Mouse (Mus musculus): Measurements from ENCODE around the gene Rundc1. TPM values are rescaled to one million over a fixed set of nuclear protein-coding genes. Genes with fewer than 3 reads are reported as not detected.

Rundc1 gene
- polyA plus RNA-seq, 1 experiment from 2014 or later: 17.3 TPM

DNA sequence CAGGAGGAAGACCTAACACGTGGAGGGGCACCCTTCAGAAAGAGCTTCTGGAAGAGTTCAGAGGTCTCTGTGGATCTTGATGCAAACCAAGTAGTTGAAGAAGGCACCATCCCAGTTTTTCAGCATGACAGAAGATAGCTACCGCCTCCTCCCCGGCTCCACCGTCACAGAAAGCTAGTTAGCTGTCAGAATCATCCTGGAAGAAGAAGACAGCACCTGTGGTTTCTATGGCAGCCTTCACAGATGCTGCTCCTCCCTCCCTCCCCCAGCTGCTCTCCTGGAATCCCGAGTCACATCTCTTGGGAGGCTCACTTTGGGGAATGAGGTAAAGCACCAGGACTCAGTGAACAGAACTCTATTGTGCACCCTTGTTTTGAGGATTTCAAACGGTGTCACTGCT is 5.9 kb upstream of the Rundc1 start:
- no peak for DNase-seq (ENCODE audit: low spot score)
- H3K4me2 ChIP-seq (ENCODE audit: low read depth, low read length): no peak overlapping the region
- WGBS: 59% methylated on average over 6 of the region's 6 CpGs
- no peak overlapping the region for H3K27ac ChIP-seq (replicated peaks; ENCODE audit: low read depth, low read length)
- no peak overlapping the region for H3K4me3 ChIP-seq (ENCODE audit: low read depth, low read length)
- H3K27me3 ChIP-seq (replicated peaks; ENCODE audit: control insufficient read depth, insufficient read depth, low read length): no peaks in the 10 kb centered on the region
- H3K9me3 ChIP-seq (ENCODE audit: control insufficient read depth, low read length): no peaks in the 10 kb centered on the region
- ATAC-seq (ENCODE audit: low read depth): no peak
- H3K9ac ChIP-seq (ENCODE audit: low read depth, low read length): no peak overlapping the region
- 0 out of 2 replicates have a peak, but pooled peaks cover 2% of the 10 kb centered on the region for H3K36me3 ChIP-seq (ENCODE audit: control insufficient read depth, insufficient read depth, low read length)
- H3K4me1 ChIP-seq (ENCODE audit: control insufficient read depth, insufficient read depth, low read length): peaks cover 11% of the 10 kb centered on the region

DNA sequence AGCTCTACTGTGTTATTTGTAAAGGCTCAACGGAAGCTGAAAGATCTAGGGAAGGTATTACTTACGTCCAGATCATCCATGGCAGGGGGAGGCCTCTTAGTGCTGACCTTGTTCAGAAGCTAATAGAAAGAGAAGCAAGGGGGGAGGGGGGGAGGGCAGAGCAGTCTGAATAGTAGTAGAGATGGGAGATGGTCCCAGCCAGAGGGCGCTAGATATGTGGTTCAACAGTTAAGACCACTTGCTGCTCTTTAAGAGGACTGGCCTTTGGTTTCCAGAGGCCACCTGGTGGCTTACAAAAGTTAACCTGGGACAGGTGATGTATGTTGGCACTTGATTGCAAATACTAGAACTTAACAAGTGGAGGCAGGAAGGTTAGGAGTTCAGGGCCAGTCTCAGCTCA is 5.3 kb upstream of the Rundc1 start:
- Histone ChIP-seq H3K36me3 (ENCODE audit: control insufficient read depth, insufficient read depth, low read length) (no peaks in the 10 kb centered on the region), H3K4me2 (ENCODE audit: low read depth, low read length) (no peak overlapping the region), H3K27me3 (replicated peaks; ENCODE audit: control insufficient read depth, insufficient read depth, low read length) (no peaks in the 10 kb centered on the region), H3K4me1 (ENCODE audit: control insufficient read depth, insufficient read depth, low read length) (peaks cover 11% of the 10 kb centered on the region), H3K27ac (replicated peaks; ENCODE audit: low read depth, low read length) (no peak overlapping the region), H3K9ac (ENCODE audit: low read depth, low read length) (no peak overlapping the region), H3K9me3 (ENCODE audit: control insufficient read depth, low read length) (no peaks in the 10 kb centered on the region), H3K4me3 (ENCODE audit: low read depth, low read length) (no peak overlapping the region)
- 31% methylated on average over 3 of the region's 3 CpGs for WGBS
- DNase-seq (ENCODE audit: low spot score) (no peak), ATAC-seq (ENCODE audit: low read depth) (no peak)

DNA sequence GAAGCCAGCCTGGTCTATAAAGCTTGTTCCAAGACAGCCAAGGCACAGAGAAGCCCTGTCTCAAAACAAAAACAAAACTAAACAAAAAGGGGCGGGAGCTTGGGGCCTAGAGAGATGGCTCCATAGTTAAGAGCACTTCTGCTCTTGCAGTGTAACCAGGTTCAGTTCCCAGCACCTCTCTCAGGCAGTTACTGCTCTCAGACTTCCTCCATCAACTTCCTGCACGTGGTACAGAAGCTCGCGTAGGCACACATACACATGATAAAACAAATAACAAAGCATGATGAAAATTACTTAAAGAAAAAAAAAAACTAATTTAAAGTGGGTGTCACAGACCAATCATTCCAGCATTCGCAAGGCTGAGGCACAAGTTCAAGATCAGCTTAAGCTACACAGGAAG is 4.7 kb upstream of the Rundc1 start:
- 86% methylated on average over 5 of the region's 5 CpGs for WGBS
- Histone ChIP-seq H3K27me3 (replicated peaks; ENCODE audit: control insufficient read depth, insufficient read depth, low read length) (no peaks in the 10 kb centered on the region), H3K27ac (replicated peaks; ENCODE audit: low read depth, low read length) (no peak overlapping the region), H3K9ac (ENCODE audit: low read depth, low read length) (no peak overlapping the region), H3K4me3 (ENCODE audit: low read depth, low read length) (no peak overlapping the region), H3K9me3 (ENCODE audit: control insufficient read depth, low read length) (no peaks in the 10 kb centered on the region), H3K4me1 (ENCODE audit: control insufficient read depth, insufficient read depth, low read length) (peaks cover 11% of the 10 kb centered on the region), H3K36me3 (ENCODE audit: control insufficient read depth, insufficient read depth, low read length) (no peaks in the 10 kb centered on the region), H3K4me2 (ENCODE audit: low read depth, low read length) (no peak overlapping the region)
- ATAC-seq (ENCODE audit: low read depth): no peak
- no peak for DNase-seq (ENCODE audit: low spot score)

DNA sequence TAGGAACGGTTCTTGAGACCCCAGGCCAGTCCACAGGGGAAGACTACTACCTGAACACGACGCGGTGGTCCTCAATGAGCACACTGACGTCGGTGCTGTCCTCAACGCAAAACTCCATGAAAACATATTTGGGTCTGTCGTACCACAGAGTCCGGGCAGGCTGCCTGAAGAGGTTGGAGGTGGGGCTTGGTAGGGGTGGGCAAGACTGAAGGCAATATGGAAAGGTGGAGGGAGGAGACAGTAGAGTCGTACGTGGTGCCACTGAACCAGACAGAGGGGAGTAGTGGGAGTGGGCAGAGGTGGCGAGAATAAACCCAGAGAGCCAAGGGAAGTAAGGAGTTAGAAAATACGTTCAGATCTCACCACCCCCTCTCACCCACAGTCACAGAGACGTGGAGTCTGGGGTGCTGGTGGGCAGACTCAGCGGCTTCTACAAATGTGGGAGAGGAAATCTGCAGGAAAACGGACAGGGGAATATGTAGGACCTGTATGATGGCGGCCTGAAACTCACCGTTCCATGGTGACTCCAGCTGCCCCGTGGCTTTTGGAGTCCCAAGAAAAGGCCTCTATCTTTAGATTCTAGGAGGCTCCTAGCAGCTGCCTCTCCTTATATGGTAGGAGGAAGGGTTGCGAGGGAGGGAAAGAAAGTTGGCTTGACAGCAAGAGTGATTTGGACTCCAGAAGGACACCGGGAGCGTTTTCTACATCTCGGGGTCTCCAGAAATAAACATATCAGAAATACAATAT is 607 bp upstream of the Rundc1 start, which contains the start of gene Gm27029:
TSS of gene Gm27029 (minus strand) at position 692 of the 747 bp plus-strand sequence.
- Histone ChIP-seq H3K4me3 (ENCODE audit: low read depth, low read length) (peak within 1 kb of the TSS; percentile 93), H3K27ac (replicated peaks; ENCODE audit: low read depth, low read length) (peak within 1 kb of the TSS; percentile 87), H3K9me3 (ENCODE audit: control insufficient read depth, low read length) (no peaks in the 10 kb centered on the region), H3K27me3 (replicated peaks; ENCODE audit: control insufficient read depth, insufficient read depth, low read length) (no peaks in the 10 kb centered on the region), H3K4me2 (ENCODE audit: low read depth, low read length) (peak within 1 kb of the TSS; percentile 90), H3K4me1 (ENCODE audit: control insufficient read depth, insufficient read depth, low read length) (peaks cover 20% of the 10 kb centered on the region), H3K9ac (ENCODE audit: low read depth, low read length) (peak within 1 kb of the TSS; percentile 84), H3K36me3 (ENCODE audit: control insufficient read depth, insufficient read depth, low read length) (0 out of 2 replicates have a peak, but pooled peaks cover under 1% of the 10 kb centered on the region)
- 3% methylated on average over 23 of the region's 23 CpGs for WGBS
- DNase-seq (ENCODE audit: low spot score): peak; percentile 53
- peak; percentile 70 for ATAC-seq (ENCODE audit: low read depth)

DNA sequence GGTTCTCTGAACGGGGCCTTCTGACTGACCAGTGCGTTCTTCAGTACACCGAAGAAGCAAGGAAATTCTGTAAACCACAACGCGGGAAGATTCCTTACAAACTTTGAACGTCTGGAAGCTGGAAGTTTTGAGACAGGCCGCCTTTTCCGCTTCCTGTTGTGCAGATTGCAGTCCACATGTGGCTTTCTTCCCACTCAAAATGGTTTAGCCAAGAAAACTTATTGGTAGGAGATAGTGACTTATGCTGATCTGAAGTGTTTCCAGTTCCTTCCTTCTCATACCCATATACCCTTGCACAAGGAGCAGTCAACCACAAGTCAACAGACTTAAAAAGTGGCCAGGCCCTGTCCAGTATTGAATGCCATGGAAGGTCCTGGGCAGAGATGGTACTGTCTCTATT is 1.3 kb downstream of the Rundc1 start:
- Histone ChIP-seq H3K9me3 (ENCODE audit: control insufficient read depth, low read length) (no peaks in the 10 kb centered on the region), H3K27me3 (replicated peaks; ENCODE audit: control insufficient read depth, insufficient read depth, low read length) (no peaks in the 10 kb centered on the region), H3K4me2 (ENCODE audit: low read depth, low read length) (peak overlapping the region; percentile 90), H3K4me3 (ENCODE audit: low read depth, low read length) (peak overlapping the region; percentile 93), H3K36me3 (ENCODE audit: control insufficient read depth, insufficient read depth, low read length) (peaks cover 18% of the 10 kb centered on the region), H3K4me1 (ENCODE audit: control insufficient read depth, insufficient read depth, low read length) (peaks cover 20% of the 10 kb centered on the region), H3K9ac (ENCODE audit: low read depth, low read length) (peak overlapping the region; percentile 84), H3K27ac (replicated peaks; ENCODE audit: low read depth, low read length) (no peak overlapping the region)
- 49% methylated on average over 8 of the region's 8 CpGs for WGBS
- ATAC-seq (ENCODE audit: low read depth): no peak
- DNase-seq (ENCODE audit: low spot score): no peak

DNA sequence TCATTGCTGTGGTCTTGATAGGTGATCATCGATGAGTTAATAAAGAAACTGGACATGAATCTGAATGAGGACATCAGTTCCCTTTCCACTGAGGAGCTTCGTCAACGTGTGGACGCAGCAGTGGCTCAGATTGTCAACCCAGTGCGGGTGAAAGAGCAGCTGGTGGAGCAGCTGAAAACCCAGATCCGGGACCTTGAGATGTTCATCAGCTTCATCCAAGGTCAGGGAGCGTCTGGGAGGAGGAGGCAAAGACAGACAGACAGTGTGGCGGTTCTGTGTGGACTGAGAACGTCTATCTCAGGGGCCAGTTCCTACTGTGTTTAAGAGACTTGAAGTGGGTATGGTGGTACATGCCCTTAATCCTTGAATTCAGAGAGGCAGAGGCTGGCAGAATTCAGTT is 6.4 kb downstream of the Rundc1 start:
- Histone ChIP-seq H3K4me2 (ENCODE audit: low read depth, low read length) (no peak overlapping the region), H3K9me3 (ENCODE audit: control insufficient read depth, low read length) (no peaks in the 10 kb centered on the region), H3K4me1 (ENCODE audit: control insufficient read depth, insufficient read depth, low read length) (peaks cover 5% of the 10 kb centered on the region; the same call in 1 of the 2 replicates), H3K27ac (replicated peaks; ENCODE audit: low read depth, low read length) (no peak overlapping the region), H3K36me3 (ENCODE audit: control insufficient read depth, insufficient read depth, low read length) (peaks cover 66% of the 10 kb centered on the region), H3K4me3 (ENCODE audit: low read depth, low read length) (no peak overlapping the region), H3K9ac (ENCODE audit: low read depth, low read length) (no peak overlapping the region), H3K27me3 (replicated peaks; ENCODE audit: control insufficient read depth, insufficient read depth, low read length) (no peaks in the 10 kb centered on the region)
- 86% methylated on average over 9 of the region's 9 CpGs for WGBS
- DNase-seq (ENCODE audit: low spot score) (no peak), ATAC-seq (ENCODE audit: low read depth) (no peak)

DNA sequence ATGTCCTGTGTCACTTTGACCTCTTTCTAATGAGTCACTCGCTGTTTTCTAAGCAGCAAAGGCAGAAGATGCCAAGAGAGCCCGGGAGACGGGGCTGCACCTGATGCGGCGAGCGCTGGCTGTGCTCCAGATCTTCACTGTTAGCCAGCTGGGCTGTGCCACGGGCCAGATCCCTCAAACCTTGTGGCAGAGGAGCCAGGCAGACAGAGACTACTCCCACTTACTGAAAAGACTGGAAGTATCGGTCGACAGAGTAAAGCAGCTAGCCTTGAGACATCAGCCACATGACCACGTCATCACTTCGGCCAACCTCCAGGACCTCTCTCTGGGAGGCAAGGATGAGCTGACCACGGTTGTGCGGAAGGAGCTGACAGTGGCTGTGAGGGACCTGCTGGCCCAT is 8.5 kb downstream of the Rundc1 start:
- H3K4me3 ChIP-seq (ENCODE audit: low read depth, low read length): no peak overlapping the region
- H3K9me3 ChIP-seq (ENCODE audit: control insufficient read depth, low read length): no peaks in the 10 kb centered on the region
- DNase-seq (ENCODE audit: low spot score): no peak
- WGBS: 90% methylated on average over 12 of the region's 13 CpGs
- H3K4me1 ChIP-seq (ENCODE audit: control insufficient read depth, insufficient read depth, low read length): no peaks in the 10 kb centered on the region
- no peaks in the 10 kb centered on the region for H3K27me3 ChIP-seq (replicated peaks; ENCODE audit: control insufficient read depth, insufficient read depth, low read length)
- H3K4me2 ChIP-seq (ENCODE audit: low read depth, low read length): no peak overlapping the region
- peaks cover 66% of the 10 kb centered on the region for H3K36me3 ChIP-seq (ENCODE audit: control insufficient read depth, insufficient read depth, low read length)
- ATAC-seq (ENCODE audit: low read depth): no peak
- H3K9ac ChIP-seq (ENCODE audit: low read depth, low read length): no peak overlapping the region
- no peak overlapping the region for H3K27ac ChIP-seq (replicated peaks; ENCODE audit: low read depth, low read length)

DNA sequence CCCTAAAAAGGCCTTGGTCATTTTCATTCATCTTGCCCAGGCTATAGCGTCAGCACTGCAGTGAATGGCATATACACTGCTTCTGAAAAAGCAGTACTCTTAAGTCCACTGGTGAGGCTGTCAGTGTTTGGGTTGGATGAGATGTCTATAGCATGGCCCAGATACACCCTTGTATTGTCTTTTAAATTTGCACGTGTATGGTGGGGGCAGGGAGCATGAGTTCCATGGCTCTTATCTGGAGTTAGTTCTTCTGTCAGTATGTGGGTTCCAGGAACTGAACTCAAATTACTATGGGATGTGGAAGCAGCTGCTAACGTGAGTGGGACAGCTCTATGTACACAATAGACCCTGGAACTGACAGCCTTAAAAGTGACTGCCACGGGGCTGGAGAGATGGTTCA is 10.9 kb downstream of the Rundc1 start:
- no peaks in the 10 kb centered on the region for H3K27me3 ChIP-seq (replicated peaks; ENCODE audit: control insufficient read depth, insufficient read depth, low read length)
- no peak overlapping the region for H3K4me2 ChIP-seq (ENCODE audit: low read depth, low read length)
- DNase-seq (ENCODE audit: low spot score): no peak
- no peaks in the 10 kb centered on the region for H3K4me1 ChIP-seq (ENCODE audit: control insufficient read depth, insufficient read depth, low read length)
- no peak overlapping the region for H3K27ac ChIP-seq (replicated peaks; ENCODE audit: low read depth, low read length)
- peaks cover 51% of the 10 kb centered on the region for H3K36me3 ChIP-seq (ENCODE audit: control insufficient read depth, insufficient read depth, low read length)
- 83% methylated on average over 4 of the region's 4 CpGs for WGBS
- no peak for ATAC-seq (ENCODE audit: low read depth)
- H3K9ac ChIP-seq (ENCODE audit: low read depth, low read length): no peak overlapping the region
- H3K4me3 ChIP-seq (ENCODE audit: low read depth, low read length): no peak overlapping the region
- H3K9me3 ChIP-seq (ENCODE audit: control insufficient read depth, low read length): no peaks in the 10 kb centered on the region

DNA sequence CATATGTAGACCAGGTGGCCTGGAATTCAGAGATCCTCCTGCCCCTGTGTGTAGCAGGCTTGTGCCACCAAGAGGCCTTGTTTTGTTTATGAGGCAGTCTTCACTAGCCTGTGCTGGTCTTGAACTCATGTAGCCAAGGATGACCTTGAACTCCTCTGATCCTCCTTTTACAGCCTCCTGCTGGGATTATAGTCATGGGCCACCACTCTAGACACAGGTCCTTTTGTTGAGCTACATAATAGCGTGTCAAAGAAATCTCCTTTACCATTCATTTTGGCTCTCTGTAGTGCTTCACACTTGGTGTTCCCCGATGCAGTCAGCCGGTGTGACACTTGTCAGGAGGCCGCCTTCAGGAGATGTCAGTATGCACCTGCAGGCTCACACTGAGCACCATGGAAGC is 12.0 kb downstream of the Rundc1 start:
- 84% methylated on average over 4 of the region's 4 CpGs for WGBS
- ATAC-seq (ENCODE audit: low read depth) (no peak), DNase-seq (ENCODE audit: low spot score) (no peak)
- Histone ChIP-seq H3K27me3 (replicated peaks; ENCODE audit: control insufficient read depth, insufficient read depth, low read length) (no peaks in the 10 kb centered on the region), H3K4me3 (ENCODE audit: low read depth, low read length) (no peak overlapping the region), H3K9me3 (ENCODE audit: control insufficient read depth, low read length) (no peaks in the 10 kb centered on the region), H3K36me3 (ENCODE audit: control insufficient read depth, insufficient read depth, low read length) (peaks cover 40% of the 10 kb centered on the region), H3K27ac (replicated peaks; ENCODE audit: low read depth, low read length) (no peak overlapping the region), H3K9ac (ENCODE audit: low read depth, low read length) (no peak overlapping the region), H3K4me1 (ENCODE audit: control insufficient read depth, insufficient read depth, low read length) (no peaks in the 10 kb centered on the region), H3K4me2 (ENCODE audit: low read depth, low read length) (no peak overlapping the region)

Measured in embryonic facial prominence, embryonic 14.5 days (tissue).